Mouse (Mus musculus): ENCODE data around the gene Leng1.

Leng1 gene

DNA sequence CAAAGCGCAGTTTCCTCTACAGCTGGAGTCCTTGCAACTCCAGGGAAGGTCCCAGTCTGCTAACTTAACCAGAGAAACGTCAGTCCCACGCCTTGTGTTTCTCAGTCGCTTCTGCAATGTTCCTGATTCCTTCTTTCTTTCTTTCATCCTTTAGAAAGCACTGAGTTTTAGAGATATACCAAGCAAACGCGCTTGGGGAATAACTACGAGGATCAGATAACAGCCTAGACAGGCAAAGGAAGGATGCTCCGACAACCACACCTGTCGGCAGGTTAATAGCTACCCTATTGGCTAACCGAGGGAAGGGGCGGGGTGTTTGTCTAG is 21.3 kb downstream of the Leng1 start:
- intact Hi-C loops (cut with DNase I), result no loop called here

DNA sequence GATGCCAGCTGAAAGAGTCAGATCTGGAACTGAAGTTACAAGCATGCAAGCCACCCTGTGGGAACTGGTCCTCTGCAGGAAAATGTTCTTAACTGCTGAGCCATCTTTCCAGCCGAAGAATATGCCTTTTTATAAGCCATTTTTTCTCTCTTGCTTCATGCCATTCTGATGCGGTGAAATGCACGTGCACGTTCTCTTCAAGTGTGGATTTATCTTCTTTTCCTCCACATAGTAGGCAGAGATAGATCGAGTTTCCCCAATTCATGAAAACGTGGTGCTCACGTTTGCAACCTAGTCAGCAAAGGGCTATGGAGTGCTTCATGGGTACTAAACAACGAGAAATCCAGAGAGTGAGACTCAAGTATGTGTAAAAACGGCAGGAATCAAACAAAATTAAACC is 21.8 kb downstream of the Leng1 start:
- intact Hi-C loops (cut with DNase I), result no loop called here

DNA sequence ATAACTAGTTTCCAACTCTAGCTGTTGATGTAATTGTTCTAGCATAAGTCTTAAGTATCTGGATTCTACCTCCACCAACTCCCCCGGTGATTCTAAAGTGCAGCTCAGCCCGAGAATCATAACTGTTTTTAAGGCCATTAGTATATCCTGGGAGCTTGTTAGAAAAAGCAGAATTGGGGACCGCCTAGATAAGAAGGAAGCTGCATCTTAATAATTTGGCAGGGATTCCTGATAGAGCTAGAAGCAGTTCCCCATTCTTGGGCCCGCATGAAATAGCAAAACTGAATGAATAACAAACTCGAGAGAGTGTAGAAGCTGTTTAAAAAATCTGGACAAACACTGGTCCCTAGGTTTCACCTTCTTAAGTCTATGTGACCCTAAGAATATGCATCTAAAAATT is 22.2 kb downstream of the Leng1 start:
- intact Hi-C loops (cut with DNase I), result no loop called here

DNA sequence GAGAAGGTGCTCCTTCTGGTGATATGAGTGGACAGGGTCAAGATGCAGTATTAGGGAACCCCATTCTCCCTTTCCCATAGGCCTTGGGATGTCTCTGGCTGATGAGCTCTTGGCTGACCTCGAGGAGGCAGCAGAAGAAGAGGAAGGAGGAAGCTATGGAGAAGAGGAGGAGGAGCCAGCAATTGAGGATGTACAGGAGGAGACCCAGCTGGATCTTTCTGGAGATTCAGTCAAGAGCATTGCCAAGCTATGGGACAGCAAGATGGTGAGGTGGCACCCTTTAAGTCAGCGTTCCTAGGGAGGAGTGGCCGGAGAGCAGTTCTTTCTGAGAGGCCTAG is 35.2 kb downstream of the Leng1 start:
- intact Hi-C loops (cut with DNase I), result no loop called here

DNA sequence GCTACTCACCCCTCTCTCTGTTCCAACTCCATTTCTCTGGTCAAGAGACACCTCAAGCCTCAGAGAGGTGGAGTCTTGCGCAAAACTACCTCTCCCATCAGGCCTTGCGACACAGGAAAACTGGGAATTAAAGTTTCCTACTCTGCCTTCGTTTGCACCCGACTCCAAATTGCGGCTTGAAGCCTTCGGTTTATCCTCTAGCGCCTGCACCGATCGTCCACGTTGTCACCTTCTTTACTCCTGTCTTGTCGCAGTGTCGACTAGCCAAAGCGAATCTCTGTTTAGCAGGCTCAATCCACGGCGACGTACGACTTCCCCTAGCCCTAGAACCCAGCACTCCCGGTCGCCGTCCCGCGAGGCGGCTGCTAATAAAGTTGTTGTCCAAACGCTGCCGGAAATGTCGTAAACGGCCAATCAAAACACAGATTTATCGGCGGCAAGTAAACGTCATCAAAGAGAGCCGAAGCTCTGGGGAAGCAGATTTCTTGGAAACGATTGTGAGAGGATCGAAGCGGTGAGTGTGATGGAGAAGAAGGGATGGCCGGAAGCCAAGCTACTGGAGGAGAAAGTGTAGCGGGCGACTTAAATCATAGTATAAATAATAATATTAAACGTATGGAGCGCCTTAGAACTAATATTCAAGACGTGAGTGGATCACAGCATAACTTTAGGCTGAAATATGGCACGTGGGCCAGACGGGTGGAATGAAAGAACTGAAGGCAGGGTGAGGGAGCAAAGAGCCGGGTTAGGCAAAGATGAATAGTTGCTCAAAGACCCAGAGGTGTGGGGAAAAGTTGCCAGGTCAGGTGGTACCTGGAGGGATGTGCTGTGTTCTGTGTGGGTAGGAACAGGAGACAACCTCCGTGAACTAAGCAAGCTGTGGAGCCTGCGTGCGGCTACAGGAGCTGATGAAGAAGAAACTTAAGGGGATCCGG is 35.8 kb downstream of the Leng1 start, which contains the start of the genes Tfpt and Prpf31:
Tfpt (minus strand) TSS at position 387 of the 935 bp plus-strand sequence.
Prpf31 (plus strand) TSS at position 443 of the 935 bp plus-strand sequence.
- intact Hi-C loops (cut with DNase I), result no loop called here

DNA sequence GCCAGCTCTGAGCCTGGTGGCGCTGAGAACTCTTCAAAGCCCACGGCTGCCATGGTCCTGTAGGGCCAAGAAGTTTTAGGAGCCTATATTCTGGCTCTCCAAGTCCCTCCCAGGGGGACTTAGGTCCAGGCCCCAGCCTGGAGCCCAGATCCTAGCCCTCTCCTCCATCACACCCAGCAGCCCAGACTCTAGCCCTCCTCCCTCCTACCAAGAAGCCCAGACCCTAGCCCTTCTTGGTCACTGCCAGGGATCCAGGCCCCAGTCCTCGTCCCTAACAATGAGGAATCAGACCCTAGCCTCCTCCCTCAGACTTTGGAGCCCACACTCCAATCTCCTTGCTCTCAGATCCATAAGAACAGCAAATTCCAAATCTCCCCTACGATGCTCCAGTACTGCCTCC is 36.6 kb downstream of the Leng1 start:
- intact Hi-C loops (cut with DNase I), result no loop called here

DNA sequence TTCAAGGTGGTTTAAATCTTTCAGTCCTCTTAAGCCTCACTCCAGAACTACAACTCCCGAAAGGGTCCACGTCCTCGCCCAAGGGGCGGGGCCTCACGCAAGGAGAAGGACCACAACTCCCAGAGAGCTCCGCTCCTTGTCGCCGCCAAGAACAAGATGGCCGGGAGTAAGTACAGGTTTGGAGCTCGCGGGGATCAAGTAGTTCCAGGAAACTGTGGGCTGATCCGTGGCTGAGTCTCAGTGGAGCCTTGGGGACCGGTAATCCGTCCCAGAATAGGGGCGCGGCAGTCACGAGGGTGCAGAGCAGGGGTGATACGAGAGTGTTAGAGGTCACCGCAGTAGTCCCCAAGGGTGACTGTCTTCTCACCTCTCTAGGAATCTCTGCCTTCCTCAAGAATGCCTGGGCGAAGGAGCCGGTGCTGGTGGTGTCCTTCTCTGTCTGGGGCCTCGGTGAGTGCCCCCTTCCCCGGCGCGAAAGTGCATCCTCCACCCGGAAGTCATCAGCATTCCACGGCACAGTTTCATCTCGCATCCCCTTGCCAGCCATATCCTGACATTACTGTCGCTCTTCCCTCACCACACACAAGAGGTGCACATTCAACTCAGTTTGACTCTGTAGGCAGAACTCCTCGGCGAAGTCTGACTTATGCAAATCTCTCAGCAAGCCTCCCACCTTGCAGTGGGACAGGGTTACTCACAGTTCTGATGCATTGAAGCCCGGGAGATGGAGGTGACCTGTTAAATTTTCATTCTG is 48.2 kb downstream of the Leng1 start, which contains the start of gene Ndufa3:
Ndufa3 (plus strand) TSS at position 132 of the 754 bp plus-strand sequence.
- intact Hi-C loops (cut with DNase I), result no loop called here

DNA sequence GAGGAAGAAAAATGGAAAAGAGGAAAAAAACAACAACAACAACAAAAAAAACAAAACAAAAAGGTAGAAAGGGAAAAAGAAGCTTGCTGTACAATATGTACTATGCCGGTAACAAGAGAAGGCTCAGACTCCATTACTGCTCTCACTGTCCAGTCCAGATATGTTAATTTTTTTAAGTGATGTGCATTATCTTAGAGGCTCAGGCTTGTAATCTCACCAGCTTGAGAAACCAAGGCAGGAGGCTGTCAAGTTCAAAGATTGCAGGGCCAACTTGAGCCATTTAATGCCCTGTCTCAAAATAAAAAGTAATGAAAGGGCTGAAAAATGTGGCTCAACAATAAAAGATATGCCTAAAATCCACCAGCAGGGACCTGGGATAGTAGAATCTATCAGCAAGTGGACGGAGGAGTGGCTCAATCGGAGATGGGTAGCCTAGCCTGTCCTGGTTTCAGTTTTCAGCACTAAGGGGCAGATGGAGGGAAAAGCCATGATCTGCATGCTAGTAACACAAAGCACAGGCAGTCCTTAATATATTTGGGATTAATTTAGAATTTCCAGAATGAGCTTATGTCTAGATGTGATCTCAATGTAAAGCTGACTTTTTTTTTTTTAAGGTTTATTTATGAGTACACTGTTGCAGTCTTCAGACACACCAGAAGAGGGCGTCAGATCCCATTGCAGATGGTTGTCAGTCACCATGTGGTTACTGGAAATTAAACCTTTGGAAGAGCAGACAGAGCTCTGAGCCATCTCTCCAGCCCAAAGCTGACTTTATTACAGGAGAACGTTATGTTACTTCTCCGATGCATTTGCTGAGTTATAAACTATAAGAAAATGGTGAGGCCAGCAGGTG is 49.0 kb downstream of the Leng1 start:
- intact Hi-C loops (cut with DNase I), result no loop called here

DNA sequence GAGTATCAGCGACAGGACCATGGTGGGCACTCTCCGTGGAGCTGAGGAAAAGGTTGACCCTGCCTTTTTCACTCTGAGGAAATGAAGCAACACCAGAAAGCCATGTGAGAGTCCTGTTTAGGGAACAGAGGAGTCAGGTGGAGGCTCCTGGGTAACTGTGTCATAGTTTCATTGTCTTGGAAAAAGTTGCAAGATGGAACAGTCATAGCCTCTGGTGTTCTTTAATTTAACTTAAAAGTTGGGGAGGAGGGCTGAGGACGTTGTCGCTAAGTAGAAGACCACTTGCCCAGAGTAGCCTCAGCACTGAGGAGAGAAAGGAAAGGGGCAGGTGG is 49.6 kb downstream of the Leng1 start, which contains the start of gene Oscar:
Oscar (minus strand) TSS at position 101 of the 332 bp plus-strand sequence.
- intact Hi-C loops (cut with DNase I), result no loop called here

DNA sequence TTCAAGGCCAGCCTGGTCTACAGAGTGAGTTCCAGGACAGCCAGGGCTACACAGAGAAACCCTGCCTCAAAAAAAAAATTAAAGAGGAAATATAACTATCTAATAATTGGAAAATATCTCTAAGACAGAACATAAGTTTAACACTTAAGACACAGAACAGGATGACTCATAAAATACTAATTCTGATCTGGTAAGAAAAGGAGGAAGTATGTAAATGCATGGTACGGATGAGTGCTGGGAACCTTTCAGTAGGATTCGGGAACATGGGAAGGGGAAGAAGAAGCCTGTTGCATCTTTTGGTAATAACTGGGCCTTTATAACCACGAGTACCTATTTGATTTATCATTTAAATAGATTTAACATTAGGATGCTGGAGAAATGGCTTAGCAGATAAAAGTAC is 51.6 kb downstream of the Leng1 start:
- intact Hi-C loops (cut with DNase I), result no loop called here

DNA sequence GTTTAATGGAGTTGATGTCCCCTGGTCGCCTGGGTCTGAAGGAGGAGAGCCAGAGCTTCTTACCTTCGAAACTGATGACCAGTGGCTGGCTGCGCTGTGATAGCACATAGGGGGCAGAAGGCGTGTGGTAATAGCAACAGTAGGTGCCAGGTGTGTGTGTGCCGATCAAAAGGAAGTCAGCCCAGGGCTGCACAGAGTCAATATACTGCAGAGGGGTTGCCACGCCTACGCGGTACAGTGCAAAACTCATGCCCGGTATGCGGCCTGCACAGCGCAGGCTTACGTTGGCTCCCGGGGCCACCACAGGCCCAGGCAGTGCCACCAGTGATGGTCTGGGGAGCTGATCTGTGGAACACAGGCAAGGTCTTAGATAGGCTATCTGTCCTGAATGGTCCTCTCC is 54.6 kb downstream of the Leng1 start:
- intact Hi-C loops (cut with DNase I), result no loop called here

DNA sequence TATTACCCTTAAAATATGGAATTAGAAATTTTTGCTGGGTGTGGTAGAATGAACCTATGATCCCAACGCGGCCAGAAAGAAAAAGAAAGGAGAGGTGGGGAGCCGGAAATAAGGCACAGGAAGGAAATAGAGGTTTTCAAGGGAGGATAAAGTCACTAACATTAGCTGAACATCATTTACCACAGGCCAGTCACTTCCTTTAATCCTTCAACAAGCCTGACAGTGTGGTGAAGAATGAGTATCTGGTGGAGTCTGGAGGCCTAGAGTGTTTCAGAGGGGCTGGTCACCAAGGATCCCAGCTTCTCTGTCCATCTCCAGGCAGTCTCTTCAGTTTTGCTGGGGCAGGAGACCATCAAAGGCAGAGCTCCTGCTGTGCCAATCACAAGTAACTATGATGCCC is 55.2 kb downstream of the Leng1 start:
- intact Hi-C loops (cut with DNase I), result no loop called here

Small RNA genes lying within 50 kb of the gene (microRNA-seq; reads per million reads assigned to microRNA genes)
- gene Mir3572, result 2.1 to 3.0 reads per million in 2 experiments
